In the genomic region with DNA sequence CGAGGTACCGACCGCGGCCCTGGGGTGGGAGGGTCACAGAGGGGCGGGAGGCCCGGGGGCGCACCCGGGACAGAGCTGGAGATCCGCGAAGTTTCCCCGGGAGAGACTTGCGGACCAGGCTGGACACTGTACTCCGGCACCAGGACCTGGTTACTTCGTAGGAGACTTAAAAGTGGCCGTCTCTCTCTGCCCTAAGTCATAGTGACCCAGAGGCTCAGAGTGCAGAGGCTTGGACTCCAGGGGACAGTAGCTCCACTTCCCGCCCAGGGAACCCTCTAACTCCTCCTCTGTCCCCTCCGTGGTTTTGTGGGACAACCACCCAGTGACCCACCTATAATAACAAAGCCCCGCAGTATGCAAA, we compare ENCODE assay signal across 8 mouse cellular contexts. TPM values are rescaled to one million over a fixed set of nuclear protein-coding genes. Genes with fewer than 3 reads are reported as not detected.
DNase-seq lines count a peak whose midpoint lies in the region; ATAC-seq lines count a peak whose summit lies in the region.

No protein-coding gene starts in this region.

- H3K27ac ChIP-seq in hindbrain, embryonic 11.5 days (ENCODE audit: low read depth, low read length) = no peak overlapping the region
- H3K27ac ChIP-seq in lung, embryonic 16.5 days (ENCODE audit: low read length) = peak overlapping the region; percentile 21; the same call in 1 of the 2 replicates

- peak overlapping the region; percentile 88 for H3K4me2 ChIP-seq in hindbrain, embryonic 11.5 days (replicated peaks; ENCODE audit: low read depth, low read length)
- peak overlapping the region; percentile 88 for H3K4me2 ChIP-seq in lung, embryonic 16.5 days (ENCODE audit: low read depth, low read length)

- H3K9me3 ChIP-seq in hindbrain, embryonic 11.5 days (ENCODE audit: control insufficient read depth, low read length) = no peaks in the 10 kb centered on the region
- H3K9me3 ChIP-seq in lung, embryonic 16.5 days (ENCODE audit: control insufficient read depth, low read length) = no peaks in the 10 kb centered on the region

- H3K36me3 ChIP-seq in hindbrain, embryonic 11.5 days (ENCODE audit: control insufficient read depth, insufficient read depth, low read length) = no peaks in the 10 kb centered on the region
- H3K36me3 ChIP-seq in lung, embryonic 16.5 days (ENCODE audit: control insufficient read depth, insufficient read depth, low read length) = no peaks in the 10 kb centered on the region

- 0% methylated on average over 18 of the region's 18 CpGs for WGBS in hindbrain, embryonic 11.5 days
- WGBS in lung, embryonic 16.5 days = 0% methylated on average over 17 of the region's 18 CpGs

- no peaks in the 10 kb centered on the region for H3K4me1 ChIP-seq in hindbrain, embryonic 11.5 days (replicated peaks; ENCODE audit: control insufficient read depth, insufficient read depth, low read length)
- no peaks in the 10 kb centered on the region for H3K4me1 ChIP-seq in lung, embryonic 16.5 days (replicated peaks; ENCODE audit: control insufficient read depth, insufficient read depth, low read length)

- DNase-seq in kidney, adult 11 months = peak; percentile 8
- DNase-seq in kidney, adult 18-20 months = no peak
- peak; percentile 62 for DNase-seq in hindbrain, embryonic 11.5 days (ENCODE audit: low spot score)
- no peak for DNase-seq in right cerebral cortex, postnatal 10 days (ENCODE audit: low spot score in 2 of 2)
- DNase-seq in left cerebral cortex, adult 11 months (ENCODE audit: low spot score) = no peak
- DNase-seq in right cerebral cortex, postnatal 25 days = no peak

- H3K4me3 ChIP-seq in hindbrain, embryonic 11.5 days (ENCODE audit: low read depth, low read length) = peak overlapping the region; percentile 66
- peak overlapping the region; percentile 74 for H3K4me3 ChIP-seq in lung, embryonic 16.5 days (ENCODE audit: low read length)

- H3K27me3 ChIP-seq in hindbrain, embryonic 11.5 days (ENCODE audit: control insufficient read depth, insufficient read depth, low read length) = no peaks in the 10 kb centered on the region
- no peaks in the 10 kb centered on the region for H3K27me3 ChIP-seq in lung, embryonic 16.5 days (ENCODE audit: control insufficient read depth, insufficient read depth, low read depth, low read length)

- ATAC-seq in common myeloid progenitor, adult 5-6 weeks (replicated peaks; ENCODE audit: low read depth, poor library complexity, severe bottlenecking) = 0 out of 2 replicates have a peak, but pooled peaks have one; percentile 11
- no peak; the same call in 1 of the 2 replicates for ATAC-seq in hindbrain, embryonic 11.5 days (ENCODE audit: low FRiP score)
- ATAC-seq in lung, embryonic 16.5 days (ENCODE audit: low read depth) = peak; percentile 83

- peak overlapping the region; percentile 56 for H3K9ac ChIP-seq in hindbrain, embryonic 11.5 days (ENCODE audit: low read depth, low read length)
- H3K9ac ChIP-seq in lung, embryonic 16.5 days (ENCODE audit: low read length) = peak overlapping the region; percentile 75

RNA-seq across cellular contexts. Expression of a gene that starts 0.4 kb away (rescaled TPM):
- not detected in 2 replicates for total RNA-seq in common myeloid progenitor, adult 5-6 weeks (2017)
- polyA plus RNA-seq in hindbrain, embryonic 11.5 days (2014; fragmentation: Nextera tagmentation; extraction: Ambion mirVana) = 3.6 and 4.1 TPM in 2 replicates
- polyA plus RNA-seq in lung, embryonic 16.5 days (2015; fragmentation: Nextera tagmentation; extraction: Ambion mirVana) = 10.7 and 12.2 TPM in 2 replicates

Comparison
In these comparisons a context has a peak if more than half of its experiments do, and no peak if none do; other contexts are left out.
1. DNase-seq: peak in kidney, adult 11 months (single experiment) and hindbrain, embryonic 11.5 days (single experiment); none in kidney, adult 18-20 months (single experiment), right cerebral cortex, postnatal 10 days (0 of 2), left cerebral cortex, adult 11 months (single experiment) and right cerebral cortex, postnatal 25 days (single experiment).